Mouse (Mus musculus): ENCODE results near the gene 1110051M20Rik.

Gene 1110051M20Rik

GRCm38 (mm10) chr2:91421641-91422040 is 22.9 kb downstream of the 1110051M20Rik start:
- in situ Hi-C loops (cut with MboI, MseI), result no loop called here

GRCm38 (mm10) chr2:91413811-91414210 is 30.7 kb downstream of the 1110051M20Rik start:
- in situ Hi-C loops (cut with MboI, MseI), result no loop called here

- in situ Hi-C loops (cut with MboI, MseI), result no loop called here
Observed at GRCm38 (mm10) chr2:91412361-91412760, 32.1 kb downstream of the 1110051M20Rik start.

- in situ Hi-C loops (cut with MboI, MseI), result no loop called here
Observed at GRCm38 (mm10) chr2:91411473-91411872, 33.0 kb downstream of the 1110051M20Rik start.

GRCm38 (mm10) chr2:91408031-91408430 is 36.5 kb downstream of the 1110051M20Rik start:
- in situ Hi-C loops (cut with MboI, MseI), result no loop called here

- in situ Hi-C loops (cut with MboI, MseI), result no loop called here
Observed at GRCm38 (mm10) chr2:91405071-91405470, 39.4 kb downstream of the 1110051M20Rik start.

GRCm38 (mm10) chr2:91399727-91400126 is 44.8 kb downstream of the 1110051M20Rik start:
- in situ Hi-C loops (cut with MboI, MseI), result no loop called here

GRCm38 (mm10) chr2:91399168-91399567 is 45.3 kb downstream of the 1110051M20Rik start:
- in situ Hi-C loops (cut with MboI, MseI), result no loop called here

GRCm38 (mm10) chr2:91394078-91394477 is 50.4 kb downstream of the 1110051M20Rik start:
- in situ Hi-C loops (cut with MboI, MseI), result no loop called here

- in situ Hi-C loops (cut with MboI, MseI), result no loop called here
Observed at GRCm38 (mm10) chr2:91388738-91389137, 55.8 kb downstream of the 1110051M20Rik start.

GRCm38 (mm10) chr2:91388281-91388680 is 56.2 kb downstream of the 1110051M20Rik start:
- in situ Hi-C loops (cut with MboI, MseI), result no loop called here

- in situ Hi-C loops (cut with MboI, MseI), result no loop called here
Observed at GRCm38 (mm10) chr2:91387287-91387958, 57.1 kb downstream of the 1110051M20Rik start.

GRCm38 (mm10) chr2:91386547-91387286 is 57.8 kb downstream of the 1110051M20Rik start:
- in situ Hi-C loops (cut with MboI, MseI), result no loop called here

GRCm38 (mm10) chr2:91383294-91383693 is 61.2 kb downstream of the 1110051M20Rik start:
- in situ Hi-C loops (cut with MboI, MseI), result no loop called here

- in situ Hi-C loops (cut with MboI, MseI), result no loop called here
Observed at GRCm38 (mm10) chr2:91377038-91377437, 67.5 kb downstream of the 1110051M20Rik start.

- in situ Hi-C loops (cut with MboI, MseI), result no loop called here
Observed at GRCm38 (mm10) chr2:91370314-91370713, 74.2 kb downstream of the 1110051M20Rik start.

- in situ Hi-C loops (cut with MboI, MseI), result no loop called here
Observed at GRCm38 (mm10) chr2:91363272-91363671, 81.2 kb downstream of the 1110051M20Rik start.

- in situ Hi-C loops (cut with MboI, MseI), result no loop called here
Observed at GRCm38 (mm10) chr2:91361068-91361528, 83.4 kb downstream of the 1110051M20Rik start.

- in situ Hi-C loops (cut with MboI, MseI), result no loop called here
Observed at GRCm38 (mm10) chr2:91355767-91356166, 88.7 kb downstream of the 1110051M20Rik start.

GRCm38 (mm10) chr2:91354727-91355403 is 89.6 kb downstream of the 1110051M20Rik start:
- in situ Hi-C loops (cut with MboI, MseI), result no loop called here

- in situ Hi-C loops (cut with MboI, MseI), result no loop called here
Observed at GRCm38 (mm10) chr2:91353854-91354253, 90.7 kb downstream of the 1110051M20Rik start.

GRCm38 (mm10) chr2:91351841-91352240 is 92.7 kb downstream of the 1110051M20Rik start:
- in situ Hi-C loops (cut with MboI, MseI), result no loop called here
